26 mouse cellular contexts compared by ENCODE assay signal in the genomic region with DNA sequence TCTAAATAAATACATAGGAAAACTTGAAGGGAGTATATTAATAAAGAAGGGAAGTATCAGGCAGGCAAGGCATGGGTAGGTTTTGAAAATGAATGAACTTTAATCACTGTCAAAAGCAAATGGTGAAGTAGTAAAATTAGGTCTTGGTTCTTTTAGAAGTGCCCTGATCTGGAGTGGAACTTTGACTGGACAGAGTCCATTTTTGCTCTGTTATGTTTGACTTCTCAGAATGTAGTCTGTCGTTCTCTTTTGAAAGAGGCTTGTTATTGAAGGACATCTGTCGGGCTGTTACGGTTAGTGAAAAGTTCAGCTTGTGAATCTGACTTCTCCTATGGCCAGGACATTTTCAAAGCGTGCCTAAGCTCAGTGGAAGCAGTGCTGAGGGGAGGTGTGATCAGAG. TPM values are rescaled to one million over a fixed set of nuclear protein-coding genes. Genes with fewer than 3 reads are reported as not detected.
DNase-seq lines count a peak whose midpoint lies in the region; ATAC-seq and TF ChIP-seq lines count a peak whose summit lies in the region.
"Had no signal": no experiment of that assay in that cellular context is flagged by ENCODE, and none has a peak within 500 bp of the region (broad histone marks: within the 10 kb centered on the region; RNA-seq: fewer than 3 reads in every experiment).

No protein-coding gene starts in this region.

- ATAC-seq in liver, embryonic 12.5 days, result no peak
- no peak for ATAC-seq in liver, postnatal 0 days
- ATAC-seq: activated CD4-positive, CD25-positive, alpha-beta regulatory T cell, adult 4 months; CD4-positive, CD25-positive, alpha-beta regulatory T cell, adult 4 months; forebrain, embryonic 13.5 days; forebrain, embryonic 15.5 days; Patski had no signal

- H3K4me3 ChIP-seq in kidney, adult 2 months (ENCODE audit: insufficient read depth, low read depth, low read length), result no peak overlapping the region
- peak overlapping the region; percentile 25; the same call in 1 of the 2 replicates for H3K4me3 ChIP-seq in liver, adult 2 months (ENCODE audit: insufficient read depth, low read depth, low read length)
- H3K4me3 ChIP-seq in liver, embryonic 12.5 days, result no peak overlapping the region
- no peak overlapping the region for H3K4me3 ChIP-seq in liver, postnatal 0 days (ENCODE audit: low read depth, low read length)
- H3K4me3 ChIP-seq: embryonic facial prominence, embryonic 10.5 days; embryonic facial prominence, embryonic 12.5 days; forebrain, embryonic 13.5 days; forebrain, embryonic 15.5 days had no signal

- TF ChIP-seq EP300 in liver, postnatal 0 days (IDR thresholded peaks at IDR 0.05; ENCODE audit: low read depth), result no peak

- no peaks in the 10 kb centered on the region for H3K9me3 ChIP-seq in liver, embryonic 12.5 days (replicated peaks)
- H3K9me3 ChIP-seq in liver, postnatal 0 days (ENCODE audit: low read length), result no peaks in the 10 kb centered on the region
- H3K9me3 ChIP-seq: embryonic facial prominence, embryonic 10.5 days; embryonic facial prominence, embryonic 12.5 days; forebrain, embryonic 13.5 days; forebrain, embryonic 15.5 days; G1E had no signal

- H3K4me1 ChIP-seq in kidney, adult 2 months (ENCODE audit: control insufficient read depth, insufficient read depth, low read length), result peaks cover 10% of the 10 kb centered on the region; the same call in 1 of the 2 replicates
- peaks cover 26% of the 10 kb centered on the region for H3K4me1 ChIP-seq in liver, adult 2 months (ENCODE audit: control insufficient read depth, insufficient read depth, low read length)
- H3K4me1 ChIP-seq in liver, embryonic 12.5 days, result peaks cover 27% of the 10 kb centered on the region
- H3K4me1 ChIP-seq in liver, postnatal 0 days (ENCODE audit: insufficient read depth), result peaks cover 24% of the 10 kb centered on the region

- no peak for TF ChIP-seq CTCF in kidney, adult 2 months (conservative IDR thresholded peaks at IDR 0.05; ENCODE audit: insufficient read depth, insufficient read length, low read depth, low read length)
- TF ChIP-seq CTCF in liver, adult 2 months (IDR thresholded peaks at IDR 0.05; ENCODE audit: low read depth, low read length), result no peak
- TF ChIP-seq CTCF in liver, postnatal 0 days (IDR thresholded peaks at IDR 0.05; ENCODE audit: low read depth), result no peak

- peaks cover 25% of the 10 kb centered on the region for H3K79me2 ChIP-seq in liver, adult 2 months (ENCODE audit: control insufficient read depth, insufficient read depth, low read length)

- peaks cover 9% of the 10 kb centered on the region for H3K36me3 ChIP-seq in kidney, adult 2 months (ENCODE audit: control insufficient read depth, insufficient read depth, low read length)
- peaks cover 46% of the 10 kb centered on the region for H3K36me3 ChIP-seq in liver, adult 2 months (ENCODE audit: control insufficient read depth, insufficient read depth, low read length)
- peaks cover 77% of the 10 kb centered on the region for H3K36me3 ChIP-seq in liver, embryonic 12.5 days
- H3K36me3 ChIP-seq in liver, postnatal 0 days (replicated peaks; ENCODE audit: insufficient read depth, low read length), result peaks cover 60% of the 10 kb centered on the region

- H3K4me2 ChIP-seq in liver, embryonic 12.5 days, result no peak overlapping the region
- no peak overlapping the region for H3K4me2 ChIP-seq in liver, postnatal 0 days (ENCODE audit: low read depth, low read length)
- H3K4me2 ChIP-seq: embryonic facial prominence, embryonic 12.5 days; forebrain, embryonic 13.5 days; forebrain, embryonic 15.5 days had no signal

- DNase-seq in kidney, adult 2 months, result peak; percentile 66
- DNase-seq in kidney, postnatal 14 days, result no peak
- peak; percentile 89 for DNase-seq in liver, adult 2 months (ENCODE audit: extremely low read depth, low read depth, low spot score)
- no peak for DNase-seq in liver, postnatal 0 days
- DNase-seq in liver, result no peak
- DNase-seq: adrenal gland, adult 8-10 months; adrenal gland, postnatal 14 days; adrenal gland, postnatal 36 days; B cell, adult 2 months; cerebellum, adult 11-12 months; cerebellum, adult 2 months; cerebellum, adult 9-10 months; cerebellum, postnatal 10 days; cerebellum, postnatal 25 days had no signal

- peak overlapping the region; percentile 64 for H3K9ac ChIP-seq in liver, adult 2 months (ENCODE audit: low read depth, low read length)
- no peak overlapping the region for H3K9ac ChIP-seq in liver, embryonic 12.5 days
- H3K9ac ChIP-seq in liver, postnatal 0 days (replicated peaks), result no peak overlapping the region
- H3K9ac ChIP-seq: embryonic facial prominence, embryonic 12.5 days; forebrain, embryonic 13.5 days; forebrain, embryonic 15.5 days had no signal

- H3K27me3 ChIP-seq in kidney, adult 2 months (replicated peaks; ENCODE audit: control insufficient read depth, insufficient read depth, low read length), result no peaks in the 10 kb centered on the region
- H3K27me3 ChIP-seq in liver, adult 2 months (ENCODE audit: control insufficient read depth, insufficient read depth, low read length), result no peaks in the 10 kb centered on the region
- no peaks in the 10 kb centered on the region for H3K27me3 ChIP-seq in liver, embryonic 12.5 days (replicated peaks)
- H3K27me3 ChIP-seq in liver, postnatal 0 days (ENCODE audit: insufficient read depth, low read length), result no peaks in the 10 kb centered on the region
- H3K27me3 ChIP-seq: CH12.LX; embryonic facial prominence, embryonic 12.5 days; forebrain, embryonic 13.5 days; forebrain, embryonic 15.5 days; Patski had no signal

- 55% methylated on average over 4 of the region's 4 CpGs for whole genome bisulfite sequencing in kidney, adult 2 months
- WGBS in liver, adult 2 months, result 22% methylated on average over 4 of the region's 4 CpGs
- WGBS in liver, embryonic 12.5 days (ENCODE audit: insufficient replicate concordance), result 84% methylated on average over 4 of the region's 4 CpGs
- WGBS in liver, postnatal 0 days (ENCODE audit: insufficient replicate concordance), result 72% methylated on average over 4 of the region's 4 CpGs

- H3K27ac ChIP-seq in kidney, adult 2 months (ENCODE audit: insufficient read depth, low read depth, low read length), result peak overlapping the region; percentile 65
- H3K27ac ChIP-seq in liver, adult 2 months (replicated peaks; ENCODE audit: insufficient read depth, low read depth, low read length), result peak overlapping the region; percentile 95
- H3K27ac ChIP-seq in liver, embryonic 12.5 days, result no peak overlapping the region
- peak overlapping the region; percentile 66 for H3K27ac ChIP-seq in liver, postnatal 0 days (ENCODE audit: low read depth)
- H3K27ac ChIP-seq: embryonic facial prominence, embryonic 10.5 days; embryonic facial prominence, embryonic 12.5 days; forebrain, embryonic 13.5 days; forebrain, embryonic 15.5 days had no signal

- no peak for TF ChIP-seq POLR2A in kidney, adult 2 months (IDR thresholded peaks at IDR 0.05; ENCODE audit: low read depth, low read length)
- no peak for TF ChIP-seq POLR2A in liver, adult 2 months (IDR thresholded peaks at IDR 0.05; ENCODE audit: extremely low read depth, insufficient read depth, low read length)

RNA-seq across cellular contexts. Expression of a gene that starts 3.8 kb away (rescaled TPM):
- 133 and 153 TPM in 2 replicates for polyA plus RNA-seq in kidney, adult 2 months (2012; rRNA removed)
- total RNA-seq in liver, adult 2 months (2014; rRNA removed), result 52.7 and 57.8 TPM in 2 replicates
- polyA plus RNA-seq in liver, adult 2 months (2012; rRNA removed), result 127 and 183 TPM in 2 replicates
- 51.9 and 54.6 TPM in 2 replicates for polyA plus RNA-seq in liver, embryonic 12.5 days (2016; fragmentation: Nextera tagmentation; extraction: Ambion mirVana)
- polyA plus RNA-seq in liver, postnatal 0 days (2015; fragmentation: Nextera tagmentation; extraction: Ambion mirVana), result 30.8 and 31.3 TPM in 2 replicates

RNA-seq across cellular contexts. Expression of a gene that starts 9.8 kb away (rescaled TPM):
- polyA plus RNA-seq in kidney, adult 2 months (2012; rRNA removed), result 0.87 and 1.8 TPM in 2 replicates
- 0.09 TPM in 1 of 2 replicates, not detected in the other for total RNA-seq in liver, adult 2 months (2014; rRNA removed)
- 0.10 TPM in 1 of 2 replicates, not detected in the other for polyA plus RNA-seq in liver, adult 2 months (2012; rRNA removed)
- 0.25 and 0.54 TPM in 2 replicates for polyA plus RNA-seq in liver, embryonic 12.5 days (2016; fragmentation: Nextera tagmentation; extraction: Ambion mirVana)
- polyA plus RNA-seq in liver, postnatal 0 days (2015; fragmentation: Nextera tagmentation; extraction: Ambion mirVana), result 0.05 and 0.38 TPM in 2 replicates
- polyA plus RNA-seq: activated CD4-positive, CD25-positive, alpha-beta regulatory T cell, adult 4 months; CD4-positive, CD25-positive, alpha-beta regulatory T cell, adult 4 months had no signal

RNA-seq across cellular contexts. Expression of a gene that starts 16.9 kb away (rescaled TPM):
- 7.9 and 11.2 TPM in 2 replicates for polyA plus RNA-seq in kidney, adult 2 months (2012; rRNA removed)
- total RNA-seq in liver, adult 2 months (2014; rRNA removed), result 3.3 and 3.7 TPM in 2 replicates
- 2.5 and 3.8 TPM in 2 replicates for polyA plus RNA-seq in liver, adult 2 months (2012; rRNA removed)
- polyA plus RNA-seq in liver, embryonic 12.5 days (2016; fragmentation: Nextera tagmentation; extraction: Ambion mirVana), result 10.2 and 11.5 TPM in 2 replicates
- 4.4 and 5.1 TPM in 2 replicates for polyA plus RNA-seq in liver, postnatal 0 days (2015; fragmentation: Nextera tagmentation; extraction: Ambion mirVana)

RNA-seq across cellular contexts. Expression of a gene that starts 21.6 kb away (rescaled TPM):
- 0.26 and 8.9 TPM in 2 replicates for polyA plus RNA-seq in kidney, adult 2 months (2012; rRNA removed)
- 0.46 TPM in 1 of 2 replicates, not detected in the other for total RNA-seq in liver, adult 2 months (2014; rRNA removed)
- polyA plus RNA-seq in liver, adult 2 months (2012; rRNA removed), result not detected in 2 replicates
- 0.38 TPM in 1 of 2 replicates, not detected in the other for polyA plus RNA-seq in liver, embryonic 12.5 days (2016; fragmentation: Nextera tagmentation; extraction: Ambion mirVana)
- polyA plus RNA-seq in liver, postnatal 0 days (2015; fragmentation: Nextera tagmentation; extraction: Ambion mirVana), result 0.41 and 8.8 TPM in 2 replicates
- total RNA-seq: adrenal gland, postnatal 14 days; adrenal gland, postnatal 36 days; G1E had no signal
- polyA plus RNA-seq: activated CD4-positive, CD25-positive, alpha-beta regulatory T cell, adult 4 months; CD4-positive, CD25-positive, alpha-beta regulatory T cell, adult 4 months; cerebellum, adult 2 months; cortical plate, adult 2 months; forebrain, embryonic 11.5 days; forebrain, embryonic 13.5 days; forebrain, embryonic 15.5 days; G1E; Patski had no signal

RNA-seq across cellular contexts. Expression of a gene that starts 24.9 kb away (rescaled TPM):
- 42.3 and 54.0 TPM in 2 replicates for polyA plus RNA-seq in kidney, adult 2 months (2012; rRNA removed)
- 92.7 and 112 TPM in 2 replicates for total RNA-seq in liver, adult 2 months (2014; rRNA removed)
- polyA plus RNA-seq in liver, adult 2 months (2012; rRNA removed), result 23.8 and 31.0 TPM in 2 replicates
- 178 and 187 TPM in 2 replicates for polyA plus RNA-seq in liver, embryonic 12.5 days (2016; fragmentation: Nextera tagmentation; extraction: Ambion mirVana)
- 88.5 and 91.7 TPM in 2 replicates for polyA plus RNA-seq in liver, postnatal 0 days (2015; fragmentation: Nextera tagmentation; extraction: Ambion mirVana)

Comparison
In these comparisons a context has a peak if more than half of its experiments do, and no peak if none do; other contexts are left out.
1. DNase-seq: peak in kidney, adult 2 months (single experiment) and liver, adult 2 months (single experiment); none in kidney, postnatal 14 days (single experiment), liver, postnatal 0 days (single experiment) and liver (single experiment).